Mouse (Mus musculus) left cerebral cortex, postnatal 36 days (tissue): Measurements from ENCODE around the gene Muc2. TPM values are rescaled to one million over a fixed set of nuclear protein-coding genes. Genes with fewer than 3 reads are reported as not detected.
"Not testable (repeated sequence)": the region's sequence is repeated elsewhere in the genome, so short reads cannot be mapped to it uniquely, and the experiment has no call there.

ENCODE experiments used
- DNase-seq, 2 experiments: peaks; one replicate each; pipeline ENCODE4 v3.0.0; 2021 to 2022; ENCODE audit warnings: low spot score in 2 of 2, mixed read lengths in 1 of 2
- intact Hi-C: fragments of 180-260 bp; cut with DNase I; formaldehyde crosslinking; loops from one replicate; pipeline ENCODE4 v1.15.1; 2025
- total RNA-seq, 2 experiments: library from RNA; stranded (reverse); gene quantifications; 2 replicates each; pipeline ENCODE4 v1.2.3; 2021

Muc2 gene
- 1 to 10 TPM in 1 of 2 experiments, under 1 TPM in 1; 0.15 to 2.0 TPM for total RNA-seq

DNA sequence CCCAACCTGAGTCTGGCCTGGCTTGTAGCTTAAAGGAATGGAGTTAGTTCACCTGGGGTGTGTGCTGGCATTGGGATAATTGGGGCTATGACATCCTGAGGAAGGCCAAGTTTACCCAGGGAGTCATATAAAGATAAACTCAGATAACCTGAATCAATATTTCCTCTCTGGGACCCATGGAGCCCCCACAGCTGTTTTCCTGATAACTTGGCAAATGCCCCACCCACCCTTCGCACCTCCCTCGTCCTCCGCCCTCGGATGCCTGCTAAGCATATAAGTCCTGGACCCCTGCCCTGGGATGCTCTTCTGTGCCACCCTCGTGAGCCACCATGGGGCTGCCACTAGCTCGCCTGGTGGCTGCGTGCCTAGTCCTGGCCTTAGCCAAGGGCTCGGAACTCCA is at the start of gene Muc2:
Gene Muc2, plus strand, starts transcription at position 301 of the 400 bp plus-strand sequence.
- intact Hi-C loops: no loop called here
- no peak for DNase-seq

DNA sequence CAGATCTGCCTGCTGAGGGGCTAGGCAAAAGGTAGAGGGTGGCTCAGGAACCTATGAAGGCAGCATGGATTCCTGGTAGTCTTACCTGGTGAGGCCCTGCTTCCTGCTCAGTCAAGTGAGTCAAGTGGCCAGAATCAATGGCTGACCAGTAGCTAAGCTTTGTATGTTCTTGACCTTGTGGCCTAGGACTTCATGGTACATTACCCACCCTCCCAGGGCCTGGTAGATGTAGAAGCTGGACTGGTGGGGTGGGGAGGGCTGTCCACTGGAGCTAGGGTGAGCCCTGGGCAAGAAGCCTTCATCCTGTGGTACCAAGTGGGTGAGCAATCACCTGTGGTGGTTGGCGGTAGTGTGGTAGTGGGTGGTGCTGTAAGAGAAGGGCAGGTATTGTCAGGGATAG is 47.8 kb upstream of the Muc2 start:
- intact Hi-C loops: no loop called here
- DNase-seq: no peak

GRCm38 (mm10) chr7:141643160-141643559 is 47.0 kb upstream of the Muc2 start:
- intact Hi-C loops: no loop called here
- no peak for DNase-seq

- intact Hi-C loops: no loop called here
- DNase-seq: no peak
These were observed 43.1 kb upstream of the Muc2 start for GRCm38 (mm10) chr7:141647083-141647482.

DNA sequence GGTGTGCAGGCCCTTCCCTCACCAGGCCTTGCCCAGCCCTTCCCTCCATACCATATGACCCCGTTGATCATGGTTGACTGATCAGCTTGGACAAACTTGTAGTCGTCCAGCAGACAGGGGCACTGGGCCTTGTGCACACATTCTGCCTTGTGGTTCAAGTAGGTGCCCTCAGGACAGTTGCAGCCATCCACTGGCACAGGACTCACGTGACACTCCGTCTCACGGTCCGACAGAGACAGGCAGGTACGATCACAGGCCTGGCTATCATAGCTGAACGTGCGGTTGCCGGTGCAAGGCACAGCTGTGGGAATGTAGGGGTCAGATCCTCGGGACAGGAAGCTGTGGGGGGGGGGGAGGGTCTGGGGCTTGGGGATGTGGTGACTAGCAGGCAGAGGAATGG is 42.3 kb upstream of the Muc2 start:
- no peak for DNase-seq
- intact Hi-C loops: no loop called here

GRCm38 (mm10) chr7:141652191-141652590 is 37.9 kb upstream of the Muc2 start:
- intact Hi-C loops: no loop called here
- DNase-seq: no peak

DNA sequence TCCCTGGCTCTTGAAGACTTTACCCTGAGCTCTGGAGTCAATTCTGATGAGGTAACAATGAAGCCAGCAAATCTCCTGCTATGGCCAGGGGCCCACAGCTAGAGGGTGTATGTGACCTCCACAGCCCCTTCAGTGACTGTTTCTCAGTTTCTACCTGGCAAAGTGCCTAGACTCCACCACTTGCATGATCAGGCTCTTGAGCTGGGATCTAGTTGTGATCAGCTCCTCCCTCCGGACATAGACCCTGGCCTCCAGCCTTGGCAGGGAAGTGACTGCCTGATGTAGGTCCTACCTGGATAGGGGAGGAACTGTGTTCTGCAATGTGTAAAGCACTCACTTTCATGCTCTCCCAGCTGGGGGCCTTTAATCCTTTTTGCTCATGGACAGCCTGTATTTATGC is 29.8 kb upstream of the Muc2 start:
- intact Hi-C loops: no loop called here
- no peak for DNase-seq

GRCm38 (mm10) chr7:141661481-141661880 is 28.7 kb upstream of the Muc2 start:
- DNase-seq: no peak
- intact Hi-C loops: no loop called here

DNA sequence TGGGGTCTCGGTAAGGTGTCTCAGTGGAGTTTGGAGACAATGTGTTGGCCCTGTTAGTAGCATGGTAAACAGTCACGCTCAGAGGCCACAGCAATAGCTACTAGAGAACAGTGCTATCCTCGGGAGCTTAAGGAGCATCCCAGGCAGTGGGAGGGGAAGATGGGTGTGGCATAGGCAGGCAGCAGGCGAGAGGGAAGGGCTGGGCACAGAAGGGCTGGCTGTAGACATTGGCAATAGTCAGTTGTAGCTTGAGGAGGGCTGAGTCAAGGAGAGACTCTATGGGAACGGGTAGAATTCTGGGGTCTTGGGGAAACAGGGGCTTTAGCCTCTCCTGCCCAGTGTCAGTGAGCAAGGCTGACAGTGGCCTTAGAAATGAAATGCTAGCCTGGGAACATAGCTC is 27.9 kb upstream of the Muc2 start:
- intact Hi-C loops: no loop called here
- no peak for DNase-seq

- intact Hi-C loops: loop anchor here (5.0 kb wide), 1 partner anchor 184 kb away; no protein-coding TSS in a partner anchor
- DNase-seq: no peak
These were observed 23.9 kb upstream of the Muc2 start for GRCm38 (mm10) chr7:141666190-141666589.

DNA sequence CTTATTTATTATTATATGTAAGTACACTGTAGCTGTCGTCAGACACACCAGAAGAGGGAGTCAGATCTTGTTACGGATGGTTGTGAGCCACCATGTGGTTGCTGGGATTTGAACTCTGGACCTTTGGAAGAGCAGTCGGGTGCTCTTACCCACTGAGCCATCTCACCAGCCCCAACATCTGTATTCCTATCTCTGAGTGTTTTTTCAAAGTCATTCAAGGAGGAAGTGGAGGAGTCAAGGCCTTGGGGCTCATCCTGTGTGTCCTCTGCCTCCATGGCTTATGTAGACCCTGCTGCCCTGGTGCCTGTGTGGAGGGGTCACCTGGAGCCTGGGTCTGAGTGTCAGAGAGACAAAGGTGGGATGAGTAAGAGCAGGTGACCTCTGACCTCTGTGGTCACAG is 21.0 kb upstream of the Muc2 start:
- not testable (repeated sequence) for DNase-seq
- intact Hi-C loops: loop anchor here (5.0 kb wide), 1 partner anchor 187 kb away; no protein-coding TSS in a partner anchor

DNA sequence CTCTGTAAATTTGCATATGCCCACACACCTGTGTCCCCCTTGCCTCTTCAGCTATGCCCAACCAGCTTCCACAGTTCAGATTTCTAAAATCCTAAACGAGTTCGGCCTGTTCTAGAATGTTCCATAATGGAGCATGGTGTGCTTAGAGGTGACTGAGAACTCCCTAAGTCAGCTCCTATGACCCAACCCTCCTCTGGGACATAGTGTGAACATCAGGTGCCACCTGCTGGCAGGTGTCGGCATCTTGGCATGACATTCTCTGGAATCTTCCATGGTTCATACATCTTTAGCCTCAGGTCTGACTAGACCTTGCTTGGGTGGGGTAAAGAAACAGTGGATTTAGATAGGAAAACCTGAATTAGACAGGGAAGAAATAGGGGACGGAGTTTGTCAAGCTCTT is 19.1 kb upstream of the Muc2 start:
- DNase-seq: no peak
- intact Hi-C loops: no loop called here

DNA sequence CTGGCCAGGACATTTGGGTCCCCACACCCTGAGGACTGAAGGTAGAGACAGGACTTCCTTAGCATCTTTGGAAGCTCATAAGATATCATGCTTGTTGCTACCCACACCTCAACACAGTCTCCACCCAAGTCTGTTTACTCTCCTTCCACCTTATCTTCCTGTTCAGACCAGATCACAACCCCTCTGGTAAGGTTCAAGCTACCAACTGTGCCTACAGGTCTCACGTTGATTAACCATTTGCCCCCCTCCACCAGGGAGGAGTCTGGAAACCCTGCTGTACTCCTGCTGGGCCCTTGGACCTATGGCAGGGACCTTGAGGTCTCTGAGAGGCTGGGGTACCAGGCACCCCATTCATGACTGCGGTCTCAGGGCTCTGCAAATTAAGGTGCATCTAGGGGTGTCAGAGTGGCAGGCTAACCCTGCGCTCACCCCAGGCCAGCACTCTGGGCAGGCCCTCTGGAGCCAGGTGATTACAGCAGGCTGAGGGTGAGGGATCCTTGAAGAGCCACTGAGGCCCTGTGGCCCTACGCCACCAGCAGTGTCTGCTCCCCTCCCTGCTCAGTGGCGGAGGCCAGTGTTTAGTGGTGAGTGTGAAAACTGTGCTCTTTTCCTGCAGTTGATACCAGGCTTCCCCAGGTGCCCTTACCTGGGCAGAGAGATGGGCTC is 18.4 kb upstream of the Muc2 start:
- intact Hi-C loops: no loop called here
- DNase-seq: no peak

DNA sequence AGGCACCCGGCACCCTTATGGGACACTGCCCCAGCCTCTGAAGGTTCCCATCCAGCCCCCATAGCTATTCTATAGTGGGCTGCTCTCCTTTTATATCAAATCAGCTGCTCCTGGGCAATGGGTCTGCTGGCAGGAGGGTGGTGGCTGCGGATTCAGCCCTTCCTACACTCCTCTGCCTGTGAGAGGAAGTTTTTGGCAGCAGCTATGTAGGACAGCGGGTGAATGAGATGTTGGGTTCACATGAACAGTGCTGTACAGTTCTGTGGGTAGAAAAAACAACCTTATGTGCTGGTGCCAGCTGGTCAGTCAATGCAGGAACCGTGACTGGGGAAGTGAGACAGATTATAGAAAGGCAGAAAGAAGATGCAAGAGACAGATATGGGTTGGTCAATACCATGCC is 11.2 kb upstream of the Muc2 start:
- intact Hi-C loops: no loop called here
- no peak for DNase-seq

GRCm38 (mm10) chr7:141687330-141687729 is 2.8 kb upstream of the Muc2 start:
- intact Hi-C loops: no loop called here
- DNase-seq: no peak

DNA sequence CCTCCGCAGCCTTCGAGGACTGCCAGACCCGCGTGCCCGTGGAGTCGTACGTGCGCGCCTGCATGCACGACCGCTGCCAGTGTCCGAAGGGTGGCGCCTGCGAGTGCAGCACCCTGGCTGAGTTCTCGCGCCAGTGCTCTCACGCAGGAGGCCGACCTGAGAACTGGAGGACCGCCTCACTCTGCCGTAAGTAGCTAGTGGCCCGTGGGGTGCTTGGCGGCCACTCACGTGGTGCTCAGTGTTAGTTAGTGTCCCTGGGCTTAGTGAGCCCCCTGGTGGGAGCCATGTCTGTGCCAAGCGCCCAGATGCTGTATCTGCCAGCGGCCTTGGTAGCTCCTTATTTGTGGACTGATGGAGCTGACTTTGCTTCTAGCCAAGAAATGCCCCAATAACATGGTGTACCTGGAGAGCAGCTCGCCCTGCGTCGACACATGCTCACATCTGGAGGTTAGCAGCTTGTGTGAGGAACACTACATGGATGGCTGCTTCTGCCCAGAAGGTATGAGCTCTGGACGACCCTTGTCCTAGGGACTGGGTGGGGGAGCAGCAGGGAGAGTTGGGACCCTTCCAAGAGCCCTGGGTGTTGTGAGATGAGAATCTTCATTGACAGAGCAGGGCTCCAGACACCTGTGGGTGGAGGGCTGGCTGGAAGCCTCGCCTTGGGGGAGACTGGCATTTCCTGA is 3.6 kb downstream of the Muc2 start:
- intact Hi-C loops: no loop called here

DNA sequence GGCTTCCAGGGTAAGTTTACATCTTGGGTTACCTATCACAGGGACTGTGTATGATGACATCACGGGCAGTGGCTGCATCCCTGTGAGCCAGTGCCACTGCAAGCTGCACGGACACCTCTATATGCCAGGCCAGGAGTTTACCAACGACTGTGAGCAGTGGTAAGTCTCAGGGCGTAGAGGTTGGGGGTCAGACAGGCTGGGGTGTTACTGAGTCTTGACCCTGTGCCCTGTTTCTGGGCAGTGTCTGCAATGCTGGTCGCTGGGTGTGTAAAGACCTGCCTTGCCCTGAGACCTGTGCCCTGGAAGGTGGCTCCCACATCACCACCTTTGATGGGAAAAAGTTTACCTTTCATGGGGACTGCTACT is 4.1 kb downstream of the Muc2 start:
- intact Hi-C loops: no loop called here
- no peak for DNase-seq

More for the DNA sequence above, 3.6 kb downstream of the Muc2 start:
- no peak for DNase-seq

- no peak for DNase-seq
- intact Hi-C loops: no loop called here
These were observed 6.4 kb downstream of the Muc2 start for GRCm38 (mm10) chr7:141696538-141696937.

DNA sequence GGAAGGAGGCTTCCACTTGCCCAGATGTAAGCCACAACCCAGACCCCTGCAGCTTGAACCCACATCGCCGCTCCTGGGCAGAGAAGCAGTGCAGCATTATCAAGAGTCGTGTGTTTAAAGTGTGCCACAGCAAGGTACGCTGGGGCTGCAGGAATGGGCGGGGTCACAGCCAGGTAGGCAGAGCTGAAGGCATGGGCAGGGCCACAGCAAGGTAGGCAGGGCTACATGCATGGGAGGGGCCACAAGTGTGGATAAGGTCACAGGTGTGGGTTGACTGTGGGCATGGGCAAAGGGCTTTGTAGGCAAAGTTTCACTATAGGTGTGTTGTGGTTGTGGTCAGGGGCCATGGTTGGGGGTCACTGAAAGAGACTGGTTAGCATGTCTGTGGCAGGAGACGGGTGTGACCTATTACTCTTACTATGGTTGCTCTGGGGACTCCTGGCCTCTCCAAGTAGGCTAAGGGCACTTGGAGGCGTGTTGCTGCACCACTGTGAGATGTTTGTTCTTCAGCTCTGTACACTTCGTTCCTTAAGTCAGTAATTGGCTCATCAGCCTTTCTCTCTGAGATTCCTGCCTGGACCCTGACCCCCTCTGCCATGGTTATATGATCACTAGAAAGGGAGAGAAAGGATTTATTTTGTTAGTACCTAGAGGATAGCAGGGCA is 9.5 kb downstream of the Muc2 start:
- no peak for DNase-seq
- intact Hi-C loops: no loop called here

- intact Hi-C loops: no loop called here
- no peak for DNase-seq
These were observed 57.4 kb downstream of the Muc2 start for GRCm38 (mm10) chr7:141747451-141748100.
